Mouse (Mus musculus): ENCODE measurements around the gene Aff1.
A peak's percentile ranks its signal among the peaks of the same experiment; 100 is the strongest.

Gene Aff1

GRCm38 (mm10) chr5:103691624-103692530 is at the start of gene Aff1:
Gene Aff1 (plus strand): TSS chr5:103692374.
- peak; percentile 89 to 95 for DNase-seq

- DNase-seq: no peak
These were observed 48.0 kb upstream of the Aff1 start for GRCm38 (mm10) chr5:103644167-103644566.

DNA sequence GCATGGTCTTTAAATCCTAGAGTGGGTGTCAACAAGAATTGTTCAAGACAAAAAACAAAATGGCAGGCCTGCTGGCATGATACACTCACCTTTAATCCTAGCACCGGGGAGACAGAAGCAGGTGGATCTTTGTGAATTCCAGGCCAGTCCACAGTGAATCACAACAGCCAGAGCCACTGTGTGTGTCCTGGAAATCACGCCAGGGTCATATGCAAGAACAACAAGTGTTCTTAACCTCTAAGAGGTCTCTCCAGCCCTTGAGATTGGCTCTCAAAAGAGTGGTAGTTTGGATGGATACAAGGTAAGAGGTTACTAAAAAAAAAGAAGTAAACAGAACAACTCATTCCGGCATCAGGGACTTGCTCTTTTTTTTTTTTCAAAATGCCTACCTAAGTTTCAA is 44.9 kb upstream of the Aff1 start:
- DNase-seq: no peak

DNA sequence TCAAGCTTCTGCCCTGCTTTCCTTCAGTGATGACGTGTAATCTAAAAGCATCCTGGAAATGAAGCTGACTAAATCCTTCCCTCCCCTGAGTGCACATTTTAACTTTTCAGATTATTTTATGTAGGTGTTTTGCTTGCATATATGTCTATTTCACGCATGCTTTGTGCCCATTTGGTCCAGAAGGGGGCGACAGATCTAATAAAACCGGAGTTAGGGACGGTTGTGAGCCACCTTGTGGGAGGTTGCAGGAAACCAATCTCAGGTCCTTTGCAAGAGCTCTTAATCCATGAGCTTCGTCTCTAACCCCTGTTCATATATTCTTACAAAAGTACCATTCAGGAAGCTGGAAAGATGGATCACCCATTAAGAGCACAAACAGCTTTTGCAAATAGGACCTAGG is 37.9 kb upstream of the Aff1 start:
- DNase-seq: peak in 1 of 2 experiments; percentile 30

GRCm38 (mm10) chr5:103654780-103655179 is 37.4 kb upstream of the Aff1 start:
- no peak for DNase-seq

- peak; percentile 54 to 81 for DNase-seq
These were observed 36.6 kb upstream of the Aff1 start, which contains the start of gene 1700016H13Rik for GRCm38 (mm10) chr5:103655346-103656118. Gene 1700016H13Rik (minus strand): TSS chr5:103656010.

DNA sequence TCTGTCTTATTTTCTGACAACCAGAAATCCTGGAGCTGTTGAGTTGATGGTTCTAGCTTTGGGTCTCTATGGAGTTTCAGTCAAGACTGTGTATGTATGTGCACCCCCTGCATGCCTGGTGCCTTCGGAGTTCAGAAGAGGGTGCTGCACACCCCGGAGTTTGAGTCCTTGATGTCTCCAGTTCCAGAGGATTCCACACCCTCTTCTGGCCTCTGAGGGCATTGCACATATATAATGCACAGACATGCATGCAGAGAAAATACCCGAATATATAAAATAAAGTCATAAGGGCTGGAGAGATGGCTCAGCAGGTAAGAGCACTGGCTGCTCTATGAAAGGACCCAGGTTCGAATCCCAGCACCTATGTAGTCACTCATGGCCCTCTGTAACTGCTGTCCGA is 33.3 kb upstream of the Aff1 start:
- no peak for DNase-seq

DNA sequence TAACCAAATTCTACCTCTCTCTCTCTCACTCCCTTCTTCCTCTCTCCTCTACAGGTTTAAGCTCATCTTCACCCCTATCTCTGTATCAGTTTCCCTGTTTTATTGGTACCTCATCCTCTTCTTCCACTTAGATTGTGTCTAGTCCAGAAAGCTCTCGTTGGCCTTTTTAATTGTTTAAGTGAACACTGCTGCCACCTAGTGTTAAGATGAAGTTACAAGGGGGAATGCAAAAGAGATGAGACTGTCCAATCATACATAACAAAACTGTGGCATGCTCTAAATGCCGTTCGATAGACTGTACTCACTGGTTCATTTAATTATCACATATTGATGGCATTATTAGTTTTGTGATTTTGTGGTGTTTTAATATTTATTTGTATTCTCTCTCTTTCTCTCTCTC is 32.6 kb upstream of the Aff1 start:
- DNase-seq: no peak

DNA sequence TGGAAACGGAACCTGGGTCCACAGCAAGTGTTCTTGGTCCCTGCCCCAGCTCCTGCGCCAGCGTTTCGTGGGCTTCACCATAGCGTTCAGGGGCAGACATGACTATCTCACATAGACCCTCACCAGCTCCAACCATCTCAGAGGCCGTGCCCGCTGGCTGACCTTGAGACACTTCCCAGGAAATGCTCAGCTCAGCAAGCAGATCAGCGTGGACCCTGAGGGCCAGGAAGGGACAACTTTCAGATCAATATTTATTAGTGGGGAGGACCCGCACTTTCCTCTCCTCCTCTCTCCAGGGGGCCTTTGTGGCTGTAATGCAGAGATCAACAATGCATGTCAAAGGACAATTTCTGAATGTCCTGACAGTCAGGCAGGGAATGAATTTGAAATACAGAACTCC is 27.2 kb upstream of the Aff1 start:
- DNase-seq: no peak

- DNase-seq: no peak
These were observed 26.3 kb upstream of the Aff1 start for GRCm38 (mm10) chr5:103665876-103666275.

DNA sequence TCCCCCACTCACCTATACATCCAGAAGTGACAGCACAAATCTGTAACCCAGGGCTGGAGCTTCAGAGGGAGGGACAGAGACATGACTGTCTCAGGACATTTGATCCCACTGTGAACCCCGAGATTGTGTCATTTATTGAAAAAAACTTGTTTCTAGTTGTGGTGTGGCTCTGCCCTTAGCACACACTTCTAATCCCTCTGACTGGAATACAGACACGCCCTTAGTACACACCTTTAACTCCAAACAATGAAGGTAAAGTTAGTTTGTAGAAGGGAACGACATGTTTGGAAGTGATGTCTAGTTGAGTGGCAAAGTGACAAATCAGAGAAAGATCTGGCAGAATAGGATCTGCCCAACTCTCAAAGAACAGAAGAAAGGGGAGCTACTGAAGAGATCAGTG is 20.3 kb upstream of the Aff1 start:
- DNase-seq: no peak

DNA sequence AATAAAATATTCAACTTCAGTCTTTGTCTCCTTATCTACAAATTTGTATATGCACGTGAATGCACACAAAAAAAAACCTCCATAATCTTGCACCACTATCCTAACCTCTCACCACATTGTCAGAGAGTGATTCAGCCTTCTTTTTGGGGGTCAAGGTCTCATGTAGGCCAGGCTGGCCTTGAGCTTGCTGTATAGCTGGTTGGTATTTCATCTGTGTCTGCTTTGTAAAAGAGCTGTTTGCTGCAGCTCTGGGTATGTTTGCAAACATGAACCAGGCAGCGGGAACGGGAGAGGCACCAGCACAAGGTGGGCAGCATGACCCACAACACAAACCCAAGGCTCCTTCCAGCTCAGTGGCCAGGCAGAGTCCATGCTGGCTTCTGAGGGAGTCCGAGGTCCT is 18.6 kb upstream of the Aff1 start:
- DNase-seq: no peak

DNA sequence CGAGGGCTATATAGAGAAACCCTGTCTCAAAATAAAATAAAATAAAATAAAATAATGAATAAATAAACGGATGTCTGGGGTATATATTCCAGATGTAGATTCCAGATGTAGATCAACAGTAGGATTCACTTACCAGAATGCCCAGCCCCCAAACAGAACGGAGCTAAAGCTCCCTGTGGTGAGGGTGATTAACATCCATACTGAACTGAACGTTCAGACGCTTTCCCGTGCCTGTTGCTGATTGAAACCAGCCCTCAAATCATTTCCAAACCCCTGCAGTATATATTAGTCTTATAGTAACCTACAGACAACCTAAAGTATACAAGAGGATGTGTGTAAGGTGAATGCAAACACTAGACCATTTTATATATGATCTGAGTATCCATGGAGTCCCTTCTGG is 17.7 kb upstream of the Aff1 start:
- DNase-seq: no peak

DNA sequence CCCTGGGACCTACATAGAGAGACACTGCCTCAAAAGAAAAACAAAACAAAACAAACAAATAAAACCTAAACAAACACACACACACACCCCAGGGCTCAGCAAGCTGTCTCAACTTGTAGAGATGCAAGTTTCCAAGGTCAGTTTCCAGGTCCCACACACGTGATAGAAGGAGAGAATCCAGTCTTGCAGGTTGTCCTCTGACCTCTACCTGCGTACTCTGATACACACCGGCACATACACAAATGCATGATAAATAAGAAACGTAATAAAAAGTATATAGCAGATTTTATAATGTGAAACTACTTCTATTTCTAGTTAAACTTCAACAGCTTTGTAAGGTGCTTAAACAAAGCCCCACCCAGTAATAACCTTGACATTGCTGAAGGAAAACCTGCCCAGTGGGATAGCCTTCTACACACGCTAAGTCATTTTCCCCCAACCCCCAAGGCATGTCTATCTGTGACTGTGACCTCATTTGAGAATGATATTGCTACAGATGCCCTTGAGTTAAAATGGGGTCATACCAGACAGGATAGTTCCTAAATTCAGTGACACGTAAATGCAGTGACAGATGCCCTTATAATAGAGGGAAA is 15.8 kb upstream of the Aff1 start:
- no peak for DNase-seq

DNA sequence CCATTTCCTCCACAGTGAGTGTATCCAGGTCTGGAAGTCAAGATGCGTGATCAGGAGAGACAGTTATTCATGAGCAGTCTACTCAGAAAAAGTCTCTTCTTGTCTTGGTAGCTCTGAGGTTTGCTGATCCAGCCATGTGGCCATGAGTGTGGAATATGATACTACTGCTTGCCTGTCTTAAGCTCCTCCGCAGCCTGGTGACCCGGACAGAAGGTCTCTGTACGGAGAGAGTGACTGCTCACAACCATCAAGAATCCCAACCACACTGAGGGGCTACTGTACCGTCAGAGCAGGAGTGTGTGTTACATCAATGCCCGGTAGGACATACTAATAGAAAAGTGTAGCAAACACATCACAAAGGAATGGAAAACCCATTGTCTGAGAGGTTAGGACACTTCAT is 14.3 kb upstream of the Aff1 start:
- DNase-seq: no peak

- DNase-seq: no peak
These were observed 13.2 kb upstream of the Aff1 start for GRCm38 (mm10) chr5:103678974-103679373.

DNA sequence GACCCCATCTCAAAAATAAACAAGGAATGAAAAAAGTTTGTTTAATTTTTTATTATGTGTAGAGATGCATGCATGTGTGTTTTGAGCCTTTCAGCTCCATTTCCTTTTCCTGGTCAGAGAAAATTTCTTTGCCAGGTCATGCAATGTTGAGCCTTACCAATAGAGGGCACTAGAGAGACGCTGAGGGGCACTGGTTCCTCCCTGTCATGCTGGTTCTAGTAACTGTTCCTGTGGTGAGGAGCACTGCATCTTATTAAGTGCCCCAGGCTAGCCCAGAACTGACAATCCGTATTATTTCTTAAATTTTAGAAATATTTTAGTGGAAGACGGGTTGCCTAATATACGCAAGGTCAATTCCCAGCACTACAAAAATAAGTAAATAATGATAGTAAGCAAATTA is 11.8 kb upstream of the Aff1 start:
- DNase-seq: peak; percentile 30 to 68

DNA sequence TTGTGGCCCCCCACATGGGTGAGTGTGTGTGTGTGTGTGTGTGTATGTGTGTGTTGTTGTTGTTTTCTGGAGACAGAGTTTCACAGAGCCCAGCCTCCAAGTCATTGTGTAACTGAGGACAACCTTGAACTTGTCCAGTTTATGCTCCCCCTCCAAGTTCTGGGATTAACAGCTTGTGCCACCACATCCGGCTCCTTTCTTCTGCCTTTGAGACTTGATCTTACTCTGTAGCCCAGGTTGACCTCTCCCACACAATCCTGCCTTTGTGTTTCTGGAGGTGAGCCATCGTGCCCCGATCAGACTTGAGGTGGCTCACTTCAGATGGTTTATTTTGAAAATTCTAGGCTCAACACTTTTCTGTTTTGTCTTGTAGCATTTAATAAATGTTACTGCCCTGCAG is 10.3 kb upstream of the Aff1 start:
- DNase-seq: no peak

DNA sequence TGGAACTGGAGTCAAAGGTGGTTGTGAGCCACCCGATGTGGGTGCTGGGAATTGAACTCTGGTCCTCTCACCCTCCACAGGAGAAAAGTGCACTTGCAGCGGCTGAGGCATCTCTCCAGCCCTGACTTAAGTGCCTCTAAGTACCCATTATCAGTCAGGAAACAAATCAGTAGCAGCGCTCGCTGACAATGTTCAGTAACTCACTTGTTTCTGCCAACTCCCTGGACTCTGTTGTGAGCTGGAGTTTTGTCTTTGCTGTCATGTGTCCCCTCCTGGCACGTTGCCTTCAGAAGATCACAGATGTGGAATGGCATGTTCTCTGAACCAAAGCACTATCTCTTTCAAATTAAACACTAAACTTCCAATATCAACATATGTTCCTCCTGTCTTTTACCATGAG is 2.5 kb upstream of the Aff1 start:
- DNase-seq: no peak

DNA sequence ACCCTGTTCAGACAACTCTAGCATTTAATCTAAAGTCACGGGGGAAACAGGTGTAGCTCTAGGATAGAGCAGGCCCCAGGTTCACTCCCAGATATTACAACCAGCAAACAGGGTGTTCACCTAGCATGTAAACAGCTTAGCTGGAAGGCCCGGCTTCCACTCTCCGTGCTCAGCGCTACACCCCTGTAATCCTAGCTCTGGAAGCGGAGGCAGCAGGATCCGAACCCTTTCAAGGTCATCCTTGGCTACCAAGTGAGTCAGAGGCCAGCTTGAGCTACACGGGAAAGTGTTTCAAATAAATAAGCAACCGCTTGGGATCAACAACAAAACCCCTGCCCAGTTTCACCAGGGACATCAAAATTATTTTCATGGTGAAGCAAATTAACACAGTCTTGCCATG is 2.0 kb upstream of the Aff1 start:
- DNase-seq: no peak

DNA sequence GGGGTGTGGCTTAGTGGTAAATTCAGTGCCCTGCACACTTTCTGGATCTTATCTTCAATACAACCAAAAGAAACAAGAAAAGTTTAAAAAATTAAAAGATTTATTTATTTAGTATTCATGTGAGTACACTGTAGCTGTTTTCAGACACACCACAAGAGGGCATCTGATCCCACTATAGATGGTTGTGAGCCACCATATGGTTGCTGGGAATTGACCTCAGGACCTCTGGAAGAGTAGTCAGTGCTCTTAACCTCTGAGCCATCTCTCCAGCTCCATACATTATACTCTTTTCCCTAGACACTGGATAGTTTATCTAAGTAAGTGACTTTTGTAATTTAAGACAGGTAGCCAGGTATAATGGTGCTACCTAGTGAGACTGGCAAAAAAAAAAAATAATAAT is 1.0 kb upstream of the Aff1 start:
- no peak for DNase-seq

- no peak for DNase-seq
These were observed 412 bp downstream of the Aff1 start for GRCm38 (mm10) chr5:103692531-103693040.

DNA sequence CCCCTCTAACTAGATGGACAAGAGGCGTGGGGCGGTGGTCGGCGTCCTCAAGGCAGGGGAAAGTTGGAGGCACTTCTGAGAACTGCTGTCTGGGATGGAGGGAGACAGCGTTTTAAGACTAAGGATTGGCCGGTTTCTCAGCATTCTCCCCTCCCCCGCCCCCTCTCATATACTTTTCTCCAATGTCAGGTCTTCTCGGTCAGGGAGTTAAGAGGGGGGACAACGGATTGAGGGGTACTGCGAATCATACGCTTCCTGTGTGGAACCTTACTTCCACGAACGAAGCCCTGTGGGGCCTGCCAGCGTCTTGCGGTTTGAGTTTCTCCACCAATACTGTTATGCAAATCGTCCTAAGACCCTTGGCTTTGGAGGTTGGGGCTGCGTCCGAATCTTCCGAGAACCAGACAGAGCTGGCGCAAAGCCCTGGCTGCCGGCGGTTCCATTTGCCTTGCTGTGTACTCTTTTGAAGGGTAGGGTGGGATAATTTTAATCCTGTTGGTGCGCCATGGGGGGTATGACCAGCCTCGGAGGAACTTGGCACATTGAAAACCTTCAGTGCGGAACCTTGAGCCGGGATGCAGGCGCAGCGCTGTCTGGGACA is 967 bp downstream of the Aff1 start:
- peak; percentile 21 to 27 for DNase-seq

Data from spleen, adult 18-20 months (tissue).